Mouse (Mus musculus) kidney, adult 18-20 months (tissue): ENCODE measurements around the gene Spon1.
A peak's percentile ranks its signal among the peaks of the same experiment; 100 is the strongest.

Experiments used
- DNase-seq: peaks from one replicate; pipeline ENCODE4 v3.0.0; 2021

The Spon1 gene

DNA sequence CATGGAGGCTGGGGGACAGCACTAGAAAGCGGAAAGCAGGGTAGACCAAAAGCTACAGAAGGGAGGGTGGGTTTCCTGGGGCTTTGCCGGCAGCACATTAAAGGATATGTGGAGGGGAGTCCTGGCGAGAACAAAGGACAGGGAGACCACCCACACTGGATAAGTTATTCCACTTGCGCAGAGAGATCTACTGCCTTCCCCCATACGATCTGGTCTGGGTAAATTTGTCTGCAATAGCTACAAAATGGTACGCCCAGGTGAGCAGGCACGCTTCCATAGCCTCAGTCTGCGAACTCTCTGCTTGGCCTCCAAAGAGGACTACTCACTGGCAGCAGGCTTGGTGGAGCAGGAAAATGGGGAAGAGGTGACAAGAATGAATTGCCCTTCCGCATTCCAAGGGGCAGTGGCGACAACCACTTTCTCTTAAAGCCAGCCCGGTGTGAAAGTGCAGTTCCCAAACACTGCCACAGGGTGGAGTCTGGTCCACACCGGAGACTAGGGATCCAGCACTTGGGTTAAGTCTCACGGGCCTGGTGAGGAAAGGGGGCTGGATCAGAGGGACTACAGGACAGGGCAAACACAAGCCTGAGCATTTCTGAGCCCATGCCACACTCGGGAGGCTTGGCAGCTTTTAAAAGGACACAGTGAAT, 300.9 kb downstream of the Spon1 start:
- DNase-seq, result peak; percentile 93

DNA sequence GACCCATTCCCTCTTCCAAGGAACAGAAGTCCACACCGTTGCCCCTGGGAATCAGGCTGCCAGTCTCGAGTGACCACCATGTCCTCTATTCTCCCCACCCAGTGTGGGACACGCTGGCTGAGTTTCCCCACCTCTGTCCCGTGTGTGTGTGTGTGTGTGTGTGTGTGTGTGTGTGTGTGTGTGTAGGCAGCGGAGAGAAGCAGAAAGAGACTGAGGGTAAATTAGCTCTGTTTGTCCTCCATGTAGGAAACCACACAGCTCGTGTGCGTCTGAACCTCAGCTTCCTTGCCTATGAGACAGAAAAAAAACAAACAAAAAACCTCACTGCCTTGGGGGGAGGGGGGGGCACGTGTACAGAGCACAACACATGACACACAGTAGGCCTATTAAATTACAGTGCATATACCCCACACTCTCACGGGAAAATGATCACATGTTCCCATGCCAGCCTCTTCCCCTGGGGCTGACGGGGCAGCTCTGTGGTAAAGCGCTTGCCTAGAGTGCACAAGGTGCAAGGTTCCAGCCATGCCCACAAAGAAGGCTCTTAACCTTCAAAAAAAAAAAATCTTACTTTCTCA, 303.2 kb downstream of the Spon1 start:
- DNase-seq, result no peak

DNA sequence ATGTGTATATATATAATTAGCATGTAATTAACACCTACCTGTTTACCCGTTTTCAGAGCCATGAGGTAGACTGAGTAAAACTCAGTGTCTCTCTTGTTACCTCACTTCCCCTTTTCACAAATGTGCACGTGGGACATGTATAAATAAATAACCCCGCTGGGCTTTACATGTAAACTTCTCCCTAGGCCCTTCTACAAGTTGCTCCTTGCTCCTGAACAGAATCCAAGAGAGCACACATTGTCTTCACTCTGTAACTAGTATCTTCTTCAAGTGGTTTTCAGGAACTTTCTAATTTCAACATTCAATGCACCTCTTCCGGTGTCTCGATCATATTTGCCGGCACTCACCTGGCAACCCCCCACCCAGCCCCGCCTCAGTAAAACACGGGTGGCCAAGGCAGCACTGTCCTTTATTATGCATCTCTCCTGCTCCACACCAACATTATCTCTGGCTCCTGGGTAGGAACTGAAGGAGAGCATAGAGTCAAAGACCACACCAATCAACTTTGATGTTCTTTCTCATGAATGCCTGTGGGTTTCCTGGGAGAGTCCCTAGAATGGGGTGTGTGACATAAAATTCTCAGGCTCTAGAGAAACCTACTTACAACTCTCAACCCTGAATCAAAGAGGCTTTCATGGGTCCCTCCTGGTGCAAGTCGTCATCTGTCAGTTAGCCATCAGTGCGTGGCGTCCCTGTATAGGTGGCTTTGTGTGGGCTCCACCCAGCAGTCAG, 304.1 kb downstream of the Spon1 start:
- DNase-seq, result no peak

DNA sequence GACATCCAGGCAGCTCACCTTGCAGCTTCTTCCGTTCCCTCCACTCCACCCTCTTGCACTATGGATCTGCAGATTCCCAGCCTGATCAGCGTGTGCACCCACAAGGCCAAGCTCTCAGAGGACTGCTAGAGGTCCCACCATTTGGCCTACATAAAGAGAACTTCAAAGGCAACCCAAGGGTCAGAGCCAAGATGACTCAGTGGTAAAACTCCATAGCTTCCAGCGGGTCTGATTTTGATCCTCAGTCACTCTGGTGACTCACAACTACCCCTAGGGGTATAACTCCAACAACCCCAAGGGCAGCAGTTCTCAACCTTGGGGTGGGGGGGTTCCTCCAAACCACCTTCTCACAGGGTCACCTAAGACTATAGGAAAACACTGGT, 304.7 kb downstream of the Spon1 start:
- no peak for DNase-seq

DNA sequence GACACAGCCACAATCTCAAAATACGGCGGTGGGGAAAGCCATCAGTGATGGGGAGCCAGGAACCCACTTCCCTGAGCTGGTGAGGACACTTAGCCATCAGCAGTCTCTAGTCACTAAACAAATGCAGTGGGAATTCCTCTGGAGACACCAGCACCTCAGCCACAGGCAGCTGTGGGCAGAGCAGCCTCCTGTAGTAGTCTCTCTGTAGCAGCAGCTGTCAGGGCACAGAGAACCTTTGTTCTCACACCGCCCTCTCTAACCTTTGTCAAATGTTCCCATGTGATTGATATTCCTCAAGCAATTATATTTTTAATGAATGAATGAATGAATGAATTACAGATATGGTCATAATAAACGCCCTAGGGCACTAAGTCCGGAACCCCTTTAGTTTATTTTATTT, 305.6 kb downstream of the Spon1 start:
- DNase-seq, result no peak

DNA sequence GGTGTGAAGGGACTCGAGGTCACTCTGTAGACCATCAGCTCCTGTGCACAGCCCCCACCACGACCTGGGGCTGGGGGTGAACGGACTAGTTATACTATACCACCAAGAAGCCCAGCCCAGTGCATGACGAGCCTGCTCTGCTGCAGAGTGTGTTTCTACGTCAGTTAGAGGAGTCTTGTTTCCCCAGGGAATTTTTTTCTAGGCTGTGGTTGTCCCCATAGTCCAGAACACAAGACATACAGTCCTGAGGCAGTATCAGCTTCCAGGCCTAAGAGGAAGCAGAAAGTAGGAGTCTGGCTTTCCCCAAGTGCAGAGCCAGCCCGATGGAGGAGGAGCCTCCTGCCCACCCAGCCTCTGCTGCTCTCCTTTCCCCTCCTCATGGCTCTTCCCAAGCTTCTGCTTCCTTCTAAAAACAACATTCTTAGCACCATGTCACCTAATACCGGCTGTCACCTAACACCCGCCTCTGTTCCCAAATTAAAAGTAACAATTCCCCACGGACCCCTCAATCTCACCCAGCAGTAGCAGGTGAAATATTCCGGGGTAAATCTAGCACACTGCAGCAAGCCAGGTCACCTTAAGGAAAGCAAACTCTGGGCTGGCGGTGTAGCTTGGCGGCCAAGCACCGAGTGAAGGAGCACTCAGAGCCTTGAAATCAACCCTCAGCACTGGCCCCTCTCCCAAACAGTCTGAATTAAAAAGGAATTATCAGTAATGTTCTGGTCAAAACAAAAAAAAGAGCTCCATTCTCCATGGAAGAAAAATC, 306.2 kb downstream of the Spon1 start:
- no peak for DNase-seq

DNA sequence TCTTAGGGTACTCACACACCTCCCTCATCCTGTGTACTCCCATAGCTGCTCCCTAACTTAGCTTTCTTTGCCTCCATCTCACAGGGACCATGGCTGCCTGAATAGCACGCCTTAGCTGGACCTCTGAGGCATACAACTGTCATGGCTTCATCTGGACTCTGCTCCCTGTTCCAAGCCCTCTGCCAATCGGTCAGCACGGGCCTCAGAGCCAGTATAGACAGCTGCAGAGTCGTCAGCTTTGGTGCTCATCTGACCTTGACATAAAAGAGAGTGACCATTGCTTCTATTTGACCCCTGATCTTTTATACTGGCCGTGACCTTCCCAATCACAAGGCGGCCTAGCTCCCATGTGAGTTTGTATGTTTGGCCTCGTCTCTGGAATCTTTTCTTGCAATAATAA, 308.3 kb downstream of the Spon1 start:
- peak; percentile 26 for DNase-seq

DNA sequence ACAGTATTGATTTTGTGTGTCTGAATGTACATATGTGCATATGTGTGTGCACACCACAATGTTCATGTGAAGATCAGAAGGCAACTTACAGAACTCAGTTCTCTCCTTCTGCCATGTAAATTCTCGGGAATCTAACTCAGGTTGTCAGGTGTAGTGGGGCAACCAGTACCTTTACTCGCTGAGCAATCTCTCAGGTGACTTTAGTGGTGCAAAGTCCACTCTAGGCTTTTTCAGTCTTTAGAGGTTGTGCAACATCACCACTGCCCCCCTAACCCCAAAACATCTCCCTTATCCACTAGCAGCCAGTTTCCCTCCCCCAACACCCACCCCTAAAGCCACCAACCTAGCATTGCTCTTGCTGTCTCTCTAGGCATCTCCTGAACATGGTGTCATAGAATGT, 308.8 kb downstream of the Spon1 start:
- DNase-seq, result no peak

DNA sequence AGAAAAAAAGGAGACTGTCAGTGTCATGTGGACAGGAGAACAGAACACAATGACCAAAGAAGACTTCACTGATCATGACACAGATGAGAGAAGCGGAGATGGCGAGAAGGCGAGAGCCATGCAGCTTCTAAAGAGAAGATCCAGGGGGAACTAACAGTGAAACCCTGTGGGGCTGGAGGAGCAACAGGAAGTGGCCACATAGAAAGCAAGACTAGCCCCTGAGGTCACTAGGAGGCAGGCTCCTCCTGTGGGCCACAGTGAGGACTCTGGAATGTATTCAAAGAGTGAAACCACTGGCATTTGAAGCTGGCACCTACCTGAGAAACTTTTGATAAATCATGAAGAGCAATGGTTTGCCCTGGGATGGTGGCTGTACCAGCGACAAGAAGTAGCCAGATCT, 313.5 kb downstream of the Spon1 start:
- no peak for DNase-seq

DNA sequence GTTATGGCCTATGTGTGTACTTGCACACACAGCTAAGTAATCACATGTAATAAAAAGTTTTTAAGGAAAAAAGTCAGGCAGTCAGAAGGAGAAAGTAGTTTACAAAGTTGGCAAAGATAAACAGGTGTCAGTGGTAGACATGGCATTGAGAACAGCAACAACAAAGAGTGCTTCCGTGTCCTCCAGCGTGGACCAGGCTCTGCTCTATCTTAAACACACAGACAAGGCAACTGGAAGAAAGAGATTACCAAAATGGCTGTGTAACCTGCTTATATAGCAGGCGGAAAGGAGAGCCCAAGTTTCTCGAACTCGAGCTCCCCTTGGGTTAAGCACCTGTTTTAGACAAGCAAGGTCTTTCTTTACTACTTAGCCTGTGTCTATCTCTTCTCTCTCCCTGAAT, 314.5 kb downstream of the Spon1 start:
- DNase-seq, result no peak

DNA sequence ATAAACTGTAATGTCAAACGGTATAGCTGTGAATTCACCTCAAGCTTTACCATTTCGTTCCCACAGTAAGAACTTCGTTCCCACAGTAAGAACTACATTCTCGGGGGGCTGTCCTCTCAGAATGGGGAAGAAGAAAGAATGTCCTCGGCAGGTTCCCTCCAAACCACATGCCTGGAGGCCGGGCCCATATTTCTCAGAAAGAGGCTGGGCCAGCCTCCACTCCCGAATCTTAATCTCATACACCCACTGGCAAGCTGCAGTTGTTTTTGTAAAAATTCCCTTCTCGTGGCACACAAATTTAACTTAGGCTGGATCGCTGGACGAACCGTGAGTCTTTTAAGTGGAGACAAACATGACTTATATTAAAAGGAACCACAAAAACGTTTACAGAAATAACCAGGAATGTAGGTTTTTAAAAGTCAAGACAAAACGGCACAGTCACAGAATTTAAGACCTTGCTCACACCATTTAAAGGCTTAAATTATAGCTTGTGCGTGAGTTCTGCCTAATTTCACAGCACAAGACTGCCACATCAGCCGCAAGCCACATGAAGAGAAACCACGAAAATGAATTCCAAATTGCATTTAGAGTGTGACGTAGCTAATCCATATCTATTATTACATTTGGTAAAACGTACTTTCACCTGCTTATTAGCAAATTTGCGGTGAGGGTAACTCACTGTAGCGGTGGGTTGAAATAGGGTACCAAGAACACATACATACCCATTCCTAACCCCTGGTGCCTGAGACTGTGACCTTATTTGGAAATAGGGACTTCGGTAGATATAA, 316.0 kb downstream of the Spon1 start:
- no peak for DNase-seq

DNA sequence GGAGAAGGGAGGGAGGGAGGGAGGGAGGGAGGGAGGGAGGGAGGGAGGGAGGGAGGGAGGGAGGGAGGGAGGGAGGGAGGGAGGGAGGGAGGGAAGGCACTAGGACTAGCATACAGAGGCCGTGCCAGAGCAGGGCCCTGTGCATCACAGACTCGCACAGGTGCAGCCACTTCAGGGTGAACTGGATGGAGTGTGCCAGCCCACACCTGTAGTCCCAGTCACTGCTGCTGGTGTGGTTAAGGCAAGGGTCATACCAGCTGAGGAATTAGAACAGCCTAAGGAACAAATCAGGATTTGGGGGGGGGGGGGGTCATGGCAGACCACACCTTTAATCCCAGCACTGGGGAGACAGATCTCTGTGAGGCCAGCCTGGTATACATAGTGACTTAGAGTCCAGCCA, 317.3 kb downstream of the Spon1 start:
- DNase-seq, result no peak

DNA sequence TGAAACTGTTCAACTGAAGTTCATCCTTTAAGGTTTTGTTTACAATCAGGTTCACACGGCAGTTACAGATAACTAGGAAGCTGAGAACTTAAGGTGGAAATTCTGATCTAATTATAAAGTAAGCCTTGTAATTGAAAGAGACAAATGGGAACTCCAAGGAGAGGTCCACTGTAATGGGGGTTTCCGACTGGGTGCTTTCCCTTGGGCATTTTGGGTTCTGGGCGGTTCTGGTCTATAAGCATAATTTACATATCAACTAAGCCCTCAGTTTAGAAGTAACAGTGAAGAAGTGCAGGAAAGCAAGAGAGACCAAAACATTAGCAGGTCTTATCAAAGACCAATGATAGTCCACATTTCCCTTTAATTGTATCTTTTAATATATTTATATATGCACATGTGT, 318.0 kb downstream of the Spon1 start:
- no peak for DNase-seq

DNA sequence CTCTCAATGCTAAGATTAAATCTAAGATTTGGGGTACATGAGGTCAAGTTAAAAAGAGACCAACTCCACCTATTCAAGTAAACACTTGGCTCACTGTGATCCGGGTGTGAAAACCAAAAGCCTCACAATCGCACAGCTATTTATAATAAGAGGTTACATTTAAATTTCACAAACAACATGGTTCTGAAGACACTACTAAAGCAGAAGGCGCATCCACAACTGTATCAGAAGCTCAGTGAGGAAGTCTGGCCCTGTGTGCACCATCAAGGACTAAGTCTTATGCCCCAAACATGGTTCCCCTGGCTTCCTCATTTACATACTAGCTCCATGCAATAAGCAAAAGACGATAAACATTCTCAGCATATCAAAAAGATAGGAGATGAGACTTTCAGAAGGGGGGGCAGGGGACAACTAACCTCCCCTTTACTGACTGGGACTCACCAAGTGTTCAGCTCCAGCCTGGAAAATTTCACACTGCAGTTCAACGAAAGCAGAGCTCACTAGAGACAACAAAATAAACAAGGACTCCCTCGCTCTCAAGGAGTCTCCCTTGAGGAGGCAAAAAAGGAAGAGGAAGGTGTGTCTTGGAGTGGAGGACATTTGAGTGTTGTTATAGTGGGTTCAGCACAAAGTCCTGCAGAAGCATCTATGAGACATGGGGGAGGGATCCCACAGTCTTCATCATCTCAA, 320.4 kb downstream of the Spon1 start:
- DNase-seq, result no peak

DNA sequence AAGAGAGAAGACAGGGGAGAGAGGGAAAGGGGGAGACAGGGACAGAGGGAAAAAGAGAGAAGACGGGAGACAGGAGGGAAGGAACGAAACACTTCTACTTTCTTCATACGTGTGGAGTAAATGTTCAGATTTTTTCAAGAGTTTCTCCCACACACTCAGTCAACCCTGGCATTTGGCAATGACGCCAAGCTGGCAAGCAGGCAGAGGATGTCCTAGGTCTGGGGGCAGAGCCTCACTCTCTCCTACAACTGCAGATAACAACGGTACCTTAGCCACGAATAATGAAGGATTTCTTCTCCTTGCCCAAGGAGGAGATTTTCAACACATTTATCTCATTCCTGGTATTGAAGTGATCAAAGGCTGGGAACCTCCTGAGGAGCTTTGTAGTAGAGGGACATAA, 321.5 kb downstream of the Spon1 start:
- DNase-seq, result no peak

DNA sequence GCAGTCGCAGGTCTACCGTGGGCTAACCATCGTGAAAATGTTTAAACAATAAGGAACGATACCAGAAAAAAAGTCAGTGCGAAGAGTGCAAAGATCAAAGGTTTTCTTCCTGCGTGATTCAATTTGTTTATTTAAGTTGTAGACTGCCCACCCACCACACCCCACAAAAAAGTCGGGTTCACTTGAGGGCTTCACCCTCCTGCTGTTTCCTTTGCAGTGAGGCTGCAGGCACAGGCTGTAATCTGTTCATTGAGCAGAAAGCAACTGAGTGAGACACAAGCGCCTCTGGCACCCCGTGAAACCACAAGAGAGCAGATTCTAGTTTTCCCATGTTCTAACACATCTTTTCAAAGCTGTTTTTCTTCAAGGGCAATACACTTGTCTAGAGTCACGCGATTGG, 322.2 kb downstream of the Spon1 start:
- DNase-seq, result no peak

DNA sequence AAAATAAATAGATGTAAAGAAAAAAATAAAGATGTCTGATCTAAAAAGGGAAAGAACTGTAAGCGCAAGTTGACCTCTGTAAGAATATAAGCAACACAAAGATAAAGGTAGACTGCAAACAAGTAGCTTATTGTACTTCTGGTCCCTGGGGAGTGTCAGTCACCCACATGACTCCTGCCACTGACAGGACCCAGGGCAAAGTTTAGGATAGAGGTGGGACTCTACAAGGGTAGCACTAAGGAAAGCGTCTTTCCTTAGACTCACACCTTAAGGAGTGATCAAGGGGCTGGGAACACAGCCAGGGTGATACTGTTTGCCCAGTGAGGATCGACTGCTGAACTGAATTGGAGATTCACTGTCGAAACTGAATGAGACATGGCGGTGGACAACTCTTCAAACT, 323.1 kb downstream of the Spon1 start:
- no peak for DNase-seq

DNA sequence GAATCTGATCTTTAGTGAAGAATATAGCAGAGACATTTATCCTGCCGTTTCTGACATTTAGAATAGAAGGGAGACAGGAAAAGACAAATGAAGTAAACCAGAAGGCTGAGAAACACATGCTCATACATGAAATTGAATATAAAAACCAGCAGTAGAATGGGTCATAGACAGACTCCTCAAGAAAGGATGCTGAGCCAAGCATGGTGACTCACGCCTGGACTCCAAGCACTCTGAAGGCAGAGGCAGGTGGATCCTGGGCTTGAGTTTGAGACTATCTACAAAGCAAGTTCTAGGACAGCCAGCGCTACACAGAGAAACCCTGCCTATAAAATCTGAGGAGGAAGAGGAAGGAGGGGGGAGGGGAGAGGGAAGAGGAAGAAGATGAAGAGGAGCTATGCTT, 324.4 kb downstream of the Spon1 start:
- no peak for DNase-seq

DNA sequence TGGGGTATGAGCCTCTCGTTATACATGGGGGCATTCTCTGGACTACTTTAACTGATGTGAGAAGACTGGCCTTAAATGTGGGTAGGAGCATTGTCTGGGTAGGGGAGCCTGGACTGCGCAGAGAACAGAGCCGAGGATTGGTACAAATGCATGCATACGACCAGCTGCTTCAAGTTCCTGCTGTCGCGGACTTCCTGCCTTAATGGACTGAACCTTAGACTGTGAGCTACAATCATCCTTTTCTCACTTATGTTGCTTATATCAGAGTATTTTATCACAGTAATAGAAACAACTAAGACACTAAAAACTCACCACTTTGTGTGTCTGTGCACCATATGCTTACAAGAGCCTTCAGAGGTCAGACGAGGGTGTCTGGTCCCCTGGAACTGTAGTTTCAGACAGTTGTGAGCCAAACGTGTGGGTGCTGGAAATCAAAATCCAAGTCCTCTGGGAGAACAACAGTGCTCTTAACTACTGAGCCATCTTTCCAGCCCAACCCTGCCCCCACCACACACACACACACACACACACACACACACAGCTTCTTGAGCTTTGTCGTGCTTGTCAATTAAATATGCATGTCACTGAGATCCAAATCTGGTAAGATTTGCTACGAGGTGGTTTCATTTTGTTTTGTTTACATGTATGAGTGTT, 325.2 kb downstream of the Spon1 start:
- DNase-seq, result no peak
